Mouse (Mus musculus) cerebellum, adult (tissue): ENCODE measurements around the gene Itpr3.
A peak's percentile ranks its signal among the peaks of the same experiment; 100 is the strongest.

Experiments
- ATAC-seq: cut with Nextera tagmentation; 2 replicates; pipeline ENCODE4 v1.9.2; 2017; ENCODE audit warnings: mild to moderate bottlenecking, moderate library complexity, mixed read lengths; ENCODE audit not compliant: insufficient number of reproducible peaks, low FRiP score, low TSS enrichment

The Itpr3 gene

GRCm38 (mm10) chr17:27066065-27066464, 9.0 kb downstream of the Itpr3 start:
- no peak for ATAC-seq

DNA sequence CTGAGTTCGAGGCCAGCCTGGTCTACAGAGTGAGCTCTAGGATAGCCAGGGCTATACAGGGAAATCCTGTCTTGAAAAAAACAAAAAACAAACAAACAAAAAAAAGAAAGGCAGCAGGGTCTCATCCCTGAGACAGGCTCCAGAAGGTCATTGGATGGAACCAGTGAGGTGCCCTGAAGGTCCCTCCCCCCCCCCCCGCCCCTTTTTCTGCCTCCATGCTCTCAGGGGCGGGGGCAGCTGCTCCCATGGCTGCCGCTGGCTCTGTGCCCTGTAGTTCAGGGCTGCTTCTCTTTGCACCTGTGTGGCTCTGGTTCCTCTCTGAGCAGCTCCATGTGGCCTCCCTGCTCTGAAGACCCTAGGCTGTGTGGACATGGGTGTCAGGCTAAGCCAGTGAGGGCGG, 12.0 kb downstream of the Itpr3 start:
- no peak for ATAC-seq

DNA sequence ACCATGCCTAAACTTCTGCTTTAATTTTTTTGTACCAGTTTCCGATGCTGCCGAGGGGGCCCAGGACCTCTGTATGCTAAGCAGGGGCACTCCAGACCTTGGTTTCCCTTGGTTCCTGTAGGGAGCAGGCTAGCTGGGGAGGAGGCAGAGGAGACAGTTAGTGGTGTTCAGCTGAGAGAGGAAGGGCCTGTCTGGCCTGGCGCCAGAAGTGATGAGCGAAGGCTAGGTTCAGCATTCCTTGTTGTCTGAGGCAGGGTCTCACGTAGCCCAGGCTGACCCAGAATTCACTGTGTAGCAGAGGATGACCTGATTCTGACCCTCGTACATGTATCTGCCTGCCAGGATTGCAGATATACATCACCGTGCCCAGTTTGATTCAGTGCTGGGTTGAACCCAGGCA, 13.8 kb downstream of the Itpr3 start:
- no peak for ATAC-seq

GRCm38 (mm10) chr17:27071630-27072029, 14.5 kb downstream of the Itpr3 start:
- peak; percentile 82; the same call in 1 of the 2 replicates for ATAC-seq

- no peak for ATAC-seq
Measured at GRCm38 (mm10) chr17:27072363-27072762, 15.3 kb downstream of the Itpr3 start.

- no peak for ATAC-seq
Measured at GRCm38 (mm10) chr17:27073126-27073525, 16.0 kb downstream of the Itpr3 start.

GRCm38 (mm10) chr17:27073778-27074177, 16.7 kb downstream of the Itpr3 start:
- no peak for ATAC-seq

DNA sequence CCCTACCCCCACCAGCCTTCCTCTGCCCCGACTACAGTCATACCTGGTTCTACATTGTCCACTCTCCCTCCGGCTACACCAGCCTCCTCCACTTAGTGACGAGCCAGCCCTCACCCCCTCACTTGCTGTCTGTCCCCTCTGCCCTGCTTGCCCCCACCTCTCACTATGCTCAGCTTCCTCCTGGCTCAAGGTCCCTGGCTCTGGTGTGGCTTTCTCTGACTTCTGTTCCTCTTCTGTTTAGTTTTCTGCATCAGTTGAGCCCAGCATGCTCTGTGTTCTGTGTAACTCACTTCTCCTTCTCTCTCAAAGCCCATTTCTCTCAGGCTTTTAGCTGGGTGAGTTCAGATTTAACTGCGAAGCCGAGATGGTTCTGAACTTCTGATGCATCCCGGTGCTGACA, 17.1 kb downstream of the Itpr3 start:
- ATAC-seq = no peak

- ATAC-seq = no peak
Measured at GRCm38 (mm10) chr17:27074849-27075745, 18.0 kb downstream of the Itpr3 start.

- ATAC-seq = no peak
Measured at GRCm38 (mm10) chr17:27077133-27077532, 20.0 kb downstream of the Itpr3 start.

GRCm38 (mm10) chr17:27077920-27078319, 20.8 kb downstream of the Itpr3 start:
- no peak for ATAC-seq

- ATAC-seq = no peak
Measured at GRCm38 (mm10) chr17:27078499-27078898, 21.4 kb downstream of the Itpr3 start.

- ATAC-seq = no peak
Measured at GRCm38 (mm10) chr17:27081868-27082267, 24.8 kb downstream of the Itpr3 start.

DNA sequence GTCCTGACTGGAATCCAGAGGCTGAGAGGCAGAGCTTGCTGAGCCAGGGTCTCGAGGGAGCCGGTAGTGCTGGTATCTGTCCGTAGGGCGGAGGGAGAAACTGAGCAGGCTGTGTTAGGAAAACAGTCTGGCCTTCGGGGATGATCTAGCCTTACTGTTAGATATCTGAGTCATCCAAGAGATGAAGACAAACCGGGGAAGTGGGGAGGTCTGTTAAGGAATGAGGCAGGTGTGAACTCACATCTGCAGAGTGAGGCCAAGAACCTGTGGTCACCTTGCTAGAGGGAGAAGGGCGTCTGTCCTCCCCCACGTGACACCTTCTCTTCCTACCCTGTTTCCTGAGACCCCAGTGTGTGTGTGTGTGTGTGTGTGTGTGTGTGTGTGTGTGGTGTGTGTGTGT, 25.7 kb downstream of the Itpr3 start:
- no peak for ATAC-seq

DNA sequence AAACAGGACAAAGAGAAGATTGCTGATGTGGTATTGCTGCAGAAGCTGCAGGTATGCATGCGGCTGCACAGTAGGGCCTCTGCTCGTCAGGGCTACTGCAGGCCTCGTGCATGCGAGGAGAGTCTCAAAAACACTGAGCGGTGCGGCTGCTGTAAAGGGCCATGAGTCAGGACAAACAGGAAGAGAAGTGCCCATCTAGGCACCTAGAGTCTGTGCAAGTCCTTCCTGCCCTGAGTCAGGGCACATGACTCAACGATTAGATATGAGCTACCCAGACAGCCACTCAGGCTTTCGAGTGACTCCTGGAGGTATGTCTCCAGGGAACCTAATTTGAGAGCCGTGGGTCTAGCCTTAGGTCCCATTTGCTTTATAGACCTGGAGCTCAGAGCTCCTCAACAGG, 26.5 kb downstream of the Itpr3 start:
- no peak for ATAC-seq

GRCm38 (mm10) chr17:27085676-27086075, 28.6 kb downstream of the Itpr3 start:
- ATAC-seq = no peak

DNA sequence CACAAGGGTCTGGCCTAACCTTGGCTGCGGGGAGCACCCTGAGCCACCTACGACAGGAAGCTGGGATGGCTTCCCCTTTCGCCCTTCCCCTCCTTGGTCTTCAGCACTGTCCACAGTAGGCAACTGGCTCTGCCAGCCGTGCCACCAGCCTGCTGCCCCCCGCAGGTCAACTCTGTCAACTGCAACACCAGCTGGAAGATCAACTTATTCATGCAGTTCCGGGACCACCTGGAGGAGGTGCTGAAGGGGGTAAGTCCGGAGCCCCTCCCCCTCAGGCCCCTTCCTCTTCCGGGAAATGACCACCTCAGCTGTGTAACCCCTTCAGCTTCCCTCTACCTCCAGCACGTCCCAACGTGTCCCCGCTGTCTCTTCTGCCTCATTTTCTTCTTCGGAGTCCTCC, 30.3 kb downstream of the Itpr3 start:
- no peak for ATAC-seq

- no peak for ATAC-seq
Measured at GRCm38 (mm10) chr17:27090068-27090467, 33.0 kb downstream of the Itpr3 start.

DNA sequence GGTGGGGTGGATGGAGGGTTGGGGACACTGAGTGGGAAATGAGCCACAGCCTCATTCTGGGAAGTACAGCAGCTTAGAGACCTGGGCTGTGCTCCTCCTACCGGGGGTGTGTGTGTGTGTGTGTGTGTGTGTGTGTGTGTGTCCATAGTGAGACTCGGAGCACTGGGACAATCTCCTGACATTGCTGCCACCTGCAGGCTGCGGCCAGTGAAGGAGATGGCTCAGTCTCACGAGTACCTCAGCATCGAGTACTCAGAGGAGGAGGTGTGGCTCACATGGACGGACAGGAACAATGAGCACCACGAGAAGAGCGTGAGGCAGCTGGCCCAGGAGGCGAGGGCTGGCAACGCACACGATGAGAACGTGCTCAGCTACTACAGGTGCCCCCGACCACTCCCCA, 38.6 kb downstream of the Itpr3 start:
- no peak for ATAC-seq

DNA sequence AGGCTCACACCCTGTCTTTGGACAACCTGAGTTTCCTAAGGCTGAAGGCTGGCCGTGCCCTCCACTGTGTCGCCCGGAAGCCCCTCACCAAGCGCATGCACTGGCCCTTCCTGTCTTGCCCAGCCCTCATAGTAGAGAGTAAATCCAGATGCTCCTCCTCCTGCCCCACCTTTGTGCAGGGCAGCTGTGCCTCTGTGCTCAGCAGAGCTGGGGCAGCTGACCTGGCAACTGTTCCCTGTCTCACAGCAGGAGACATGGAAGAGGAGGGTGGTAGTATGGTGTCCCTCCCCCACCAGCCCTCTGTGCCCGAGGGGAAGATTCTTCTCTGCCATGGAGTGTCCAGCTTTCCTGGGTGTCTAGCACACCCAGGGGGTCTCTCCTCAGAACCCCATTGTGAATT, 44.6 kb downstream of the Itpr3 start:
- no peak for ATAC-seq

DNA sequence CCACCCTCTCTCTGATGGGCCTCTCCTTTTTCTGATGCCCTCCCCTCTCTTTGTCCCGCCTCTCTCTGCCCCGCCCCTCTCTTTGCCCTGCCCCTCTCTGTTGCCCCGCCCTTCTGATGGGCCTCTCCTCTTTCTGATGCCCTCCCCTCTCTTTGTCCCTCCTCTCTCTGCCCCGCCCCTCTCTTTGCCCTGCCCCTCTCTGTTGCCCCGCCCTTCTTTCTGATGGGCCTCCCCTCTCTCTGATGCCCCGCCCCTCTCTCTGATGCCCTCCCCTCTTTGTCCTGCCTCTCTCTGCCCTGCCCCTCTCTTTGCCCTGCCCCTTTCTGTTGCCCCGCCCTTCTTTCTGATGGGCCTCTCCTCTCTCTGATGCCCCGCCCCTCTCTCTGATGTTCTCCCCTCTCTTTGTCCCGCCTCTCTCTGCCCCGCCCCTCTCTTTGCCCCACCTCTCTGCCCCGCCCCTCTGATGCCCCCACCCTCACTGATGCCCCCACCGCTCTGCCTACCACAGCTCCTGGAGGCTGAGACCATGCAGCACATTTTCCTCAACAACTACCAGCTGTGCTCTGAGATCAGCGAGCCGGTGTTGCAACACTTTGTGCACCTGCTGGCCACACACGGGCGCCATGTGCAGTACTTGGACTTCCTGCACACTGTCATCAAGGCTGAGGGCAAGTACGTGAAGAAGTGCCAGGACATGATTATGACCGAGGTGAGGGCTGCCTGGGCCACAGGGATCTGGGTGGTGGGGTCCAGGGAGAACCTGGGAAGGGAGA, 48.8 kb downstream of the Itpr3 start:
- no peak for ATAC-seq

- ATAC-seq = no peak
Measured at GRCm38 (mm10) chr17:27106745-27107144, 49.6 kb downstream of the Itpr3 start.
